Mouse (Mus musculus) CD4-positive, CD25-positive, alpha-beta regulatory T cell, adult 2 months (primary cell): Measurements from ENCODE around the gene Gm42417.
"Not testable (repeated sequence)": the region's sequence is repeated elsewhere in the genome, so short reads cannot be mapped to it uniquely, and the experiment has no call there.

Experiments
- DNase-seq: peaks from one replicate; pipeline ENCODE4 v3.0.0-alpha.2; 2012; ENCODE audit warnings: low read depth, low spot score

Gene Gm42417

GRCm38 (mm10) chr1:36545845-36546600 lies 6.8 kb upstream of the Gm42417 start:
- peak; percentile 60 for DNase-seq

- DNase-seq, result peak; percentile 16
These were observed 6.2 kb upstream of the Gm42417 start for GRCm38 (mm10) chr1:36545382-36545781.

- DNase-seq, result no peak
These were observed 3.7 kb upstream of the Gm42417 start for GRCm38 (mm10) chr1:36542925-36543324.

GRCm38 (mm10) chr1:36541844-36542243 lies 2.6 kb upstream of the Gm42417 start:
- DNase-seq, result no peak

- no peak for DNase-seq
These were observed 1.6 kb upstream of the Gm42417 start for GRCm38 (mm10) chr1:36540807-36541206.

GRCm38 (mm10) chr1:36540132-36540531 lies 903 bp upstream of the Gm42417 start:
- no peak for DNase-seq

GRCm38 (mm10) chr1:36538727-36539126 lies 502 bp downstream of the Gm42417 start:
- DNase-seq, result no peak

GRCm38 (mm10) chr1:36536783-36537182 lies 2.4 kb downstream of the Gm42417 start, which contains the start of gene Ankrd23:
Ankrd23 (minus strand) TSS chr1:36536883.
- not testable (repeated sequence) for DNase-seq

- DNase-seq, result no peak
These were observed 2.9 kb downstream of the Gm42417 start for GRCm38 (mm10) chr1:36536397-36536728.

GRCm38 (mm10) chr1:36535477-36536396 lies 3.5 kb downstream of the Gm42417 start:
- DNase-seq, result no peak

- no peak for DNase-seq
These were observed 4.6 kb downstream of the Gm42417 start for GRCm38 (mm10) chr1:36534595-36535058.

- no peak for DNase-seq
These were observed 5.7 kb downstream of the Gm42417 start for GRCm38 (mm10) chr1:36533546-36533945.

- DNase-seq, result no peak
These were observed 7.8 kb downstream of the Gm42417 start for GRCm38 (mm10) chr1:36531461-36531860.

GRCm38 (mm10) chr1:36530962-36531361 lies 8.3 kb downstream of the Gm42417 start:
- DNase-seq, result no peak

GRCm38 (mm10) chr1:36530485-36530884 lies 8.7 kb downstream of the Gm42417 start:
- DNase-seq, result no peak

- DNase-seq, result no peak
These were observed 9.4 kb downstream of the Gm42417 start for GRCm38 (mm10) chr1:36529875-36530274.

- no peak for DNase-seq
These were observed 10.0 kb downstream of the Gm42417 start for GRCm38 (mm10) chr1:36529274-36529673.

- DNase-seq, result no peak
These were observed 10.9 kb downstream of the Gm42417 start for GRCm38 (mm10) chr1:36528351-36528750.

- DNase-seq, result no peak
These were observed 12.3 kb downstream of the Gm42417 start for GRCm38 (mm10) chr1:36526903-36527302.

- DNase-seq, result no peak
These were observed 13.5 kb downstream of the Gm42417 start for GRCm38 (mm10) chr1:36525774-36526173.

GRCm38 (mm10) chr1:36524058-36524457 lies 15.2 kb downstream of the Gm42417 start:
- DNase-seq, result no peak

- no peak for DNase-seq
These were observed 15.8 kb downstream of the Gm42417 start for GRCm38 (mm10) chr1:36523332-36524013.
